In genomic region chr6:71707511-71708501, GRCm38 (mm10) we compare ENCODE assay signal across 8 mouse cellular contexts. TPM values are rescaled to one million over a fixed set of nuclear protein-coding genes. Genes with fewer than 3 reads are reported as not detected.
DNase-seq lines count a peak whose midpoint lies in the region; ATAC-seq lines count a peak whose summit lies in the region.

Gene Reep1 (plus strand): TSS chr6:71707561.

- H3K27ac ChIP-seq in embryonic facial prominence, embryonic 10.5 days (replicated peaks), result peak within 1 kb of the TSS; percentile 82
- H3K27ac ChIP-seq in kidney, embryonic 14.5 days (ENCODE audit: low read depth, low read length), result no peak within 1 kb of the TSS
- H3K27ac ChIP-seq in neural tube, embryonic 11.5 days (ENCODE audit: low read depth, low read length), result peak within 1 kb of the TSS; percentile 76

- H3K36me3 ChIP-seq in embryonic facial prominence, embryonic 10.5 days (replicated peaks), result no peaks in the 10 kb centered on the region
- H3K36me3 ChIP-seq in kidney, embryonic 14.5 days (ENCODE audit: control insufficient read depth, insufficient read depth, low read length), result no peaks in the 10 kb centered on the region
- H3K36me3 ChIP-seq in neural tube, embryonic 11.5 days (ENCODE audit: control insufficient read depth, insufficient read depth, low read length), result no peaks in the 10 kb centered on the region

- DNase-seq in spleen, postnatal 10 days (ENCODE audit: low spot score in 2 of 2), result peak; percentile 8 to 22
- no peak for DNase-seq in spleen, adult 12 weeks (ENCODE audit: low spot score)
- DNase-seq in embryonic facial prominence, embryonic 10.5 days (ENCODE audit: low spot score), result peak; percentile 79
- DNase-seq in heart, adult 18-20 months, result peak; percentile 47 to 60
- DNase-seq in liver, result peak; percentile 74
- peak; percentile 81 for DNase-seq in neural tube, embryonic 11.5 days (ENCODE audit: low spot score)
- DNase-seq in thymus, postnatal 14 days, result peak; percentile 74

- peak within 1 kb of the TSS; percentile 65 for H3K9ac ChIP-seq in kidney, embryonic 14.5 days (ENCODE audit: low read depth, low read length)
- H3K9ac ChIP-seq in neural tube, embryonic 11.5 days (ENCODE audit: low read length), result peak within 1 kb of the TSS; percentile 68

- H3K27me3 ChIP-seq in embryonic facial prominence, embryonic 10.5 days (replicated peaks; ENCODE audit: low read depth, poor library complexity, severe bottlenecking), result peaks cover 56% of the 10 kb centered on the region
- H3K27me3 ChIP-seq in kidney, embryonic 14.5 days (ENCODE audit: control insufficient read depth, insufficient read depth, low read length), result peaks cover 10% of the 10 kb centered on the region
- H3K27me3 ChIP-seq in neural tube, embryonic 11.5 days (ENCODE audit: control insufficient read depth, insufficient read depth, low read length), result no peaks in the 10 kb centered on the region

- peak; percentile 92 for ATAC-seq in kidney, embryonic 14.5 days (ENCODE audit: low FRiP score, low TSS enrichment)
- ATAC-seq in neural tube, embryonic 11.5 days (ENCODE audit: insufficient read depth, low FRiP score, low TSS enrichment), result peak; percentile 91

- H3K4me3 ChIP-seq in embryonic facial prominence, embryonic 10.5 days, result peak within 1 kb of the TSS; percentile 80
- peak within 1 kb of the TSS; percentile 60 for H3K4me3 ChIP-seq in kidney, embryonic 14.5 days (ENCODE audit: low read length)
- peak within 1 kb of the TSS; percentile 68 for H3K4me3 ChIP-seq in neural tube, embryonic 11.5 days (ENCODE audit: low read depth, low read length)

- WGBS in embryonic facial prominence, embryonic 10.5 days, result under 1% methylated on average over 91 of the region's 91 CpGs
- 1% methylated on average over 84 of the region's 91 CpGs for WGBS in kidney, embryonic 14.5 days
- WGBS in neural tube, embryonic 11.5 days, result under 1% methylated on average over 91 of the region's 91 CpGs

- peak within 1 kb of the TSS; percentile 98 for H3K4me2 ChIP-seq in kidney, embryonic 14.5 days (replicated peaks; ENCODE audit: low read depth, low read length)
- peak within 1 kb of the TSS; percentile 87 for H3K4me2 ChIP-seq in neural tube, embryonic 11.5 days (ENCODE audit: low read depth)

- H3K9me3 ChIP-seq in embryonic facial prominence, embryonic 10.5 days, result no peaks in the 10 kb centered on the region
- H3K9me3 ChIP-seq in kidney, embryonic 14.5 days (ENCODE audit: control insufficient read depth, low read length), result no peaks in the 10 kb centered on the region
- H3K9me3 ChIP-seq in neural tube, embryonic 11.5 days (ENCODE audit: control insufficient read depth, low read length), result no peaks in the 10 kb centered on the region

- peaks cover 19% of the 10 kb centered on the region for H3K4me1 ChIP-seq in embryonic facial prominence, embryonic 10.5 days
- H3K4me1 ChIP-seq in kidney, embryonic 14.5 days (ENCODE audit: control insufficient read depth, insufficient read depth, low read length), result 0 out of 2 replicates have a peak, but pooled peaks cover 8% of the 10 kb centered on the region
- H3K4me1 ChIP-seq in neural tube, embryonic 11.5 days (ENCODE audit: control insufficient read depth, insufficient read depth, low read length), result peaks cover 6% of the 10 kb centered on the region

RNA-seq across cellular contexts. Expression of gene Reep1, which starts in this region (rescaled TPM):
- polyA plus RNA-seq in embryonic facial prominence, embryonic 10.5 days (2016; fragmentation: Nextera tagmentation; extraction: Ambion mirVana), result 17.4 and 18.3 TPM in 2 replicates
- 10 to 100 TPM; 19.0 to 20.2 TPM for total RNA-seq in heart, adult 18-20 months (2021)
- 5.9 and 13.2 TPM in 2 replicates for polyA plus RNA-seq in kidney, embryonic 14.5 days (2014; fragmentation: Nextera tagmentation; extraction: Ambion mirVana)
- polyA plus RNA-seq in neural tube, embryonic 11.5 days (2014; fragmentation: Nextera tagmentation; extraction: Ambion mirVana), result 99.3 and 118 TPM in 2 replicates
